Mouse (Mus musculus) hindbrain, embryonic 16.5 days (tissue): ENCODE measurements around the gene Agpat3. TPM values are rescaled to one million over a fixed set of nuclear protein-coding genes. Genes with fewer than 3 reads are reported as not detected.

Experiments used
- ATAC-seq: fragments of 200-750 bp; cut with Nextera tagmentation; 2 replicates; pipeline ENCODE4 v1.8.0; 2017; ENCODE audit warnings: moderate TSS enrichment, moderate library complexity
- H3K27ac ChIP-seq: fragments of 300-500 bp; sonication (generic); 2 replicates; pipeline ENCODE4 v1.5.1; 2014; ENCODE audit warnings: low read depth, mild to moderate bottlenecking, control low read depth, low read length, moderate library complexity
- H3K27me3 ChIP-seq: fragments of 300-500 bp; sonication (generic); replicated peaks from 2 replicates; pipeline ENCODE4 v1.6.1; 2014; ENCODE audit warnings: low read length; ENCODE audit not compliant: control insufficient read depth, insufficient read depth
- H3K36me3 ChIP-seq: fragments of 300-500 bp; sonication (generic); 2 replicates; pipeline ENCODE4 v1.6.1; 2014; ENCODE audit warnings: mild to moderate bottlenecking, low read length, moderate library complexity, mixed read lengths; ENCODE audit not compliant: control insufficient read depth, insufficient read depth
- H3K4me1 ChIP-seq: fragments of 300-500 bp; sonication (generic); 2 replicates; pipeline ENCODE4 v1.6.1; 2014; ENCODE audit warnings: low read depth, low read length; ENCODE audit not compliant: control insufficient read depth, insufficient read depth
- H3K4me2 ChIP-seq: fragments of 300-500 bp; sonication (generic); 2 replicates; pipeline ENCODE4 v1.6.1; 2014; ENCODE audit warnings: mild to moderate bottlenecking, low read length, control low read depth, moderate library complexity
- H3K4me3 ChIP-seq: fragments of 300-500 bp; sonication (generic); 2 replicates; pipeline ENCODE4 v1.5.1; 2014; ENCODE audit warnings: mild to moderate bottlenecking, low read length, control low read depth, moderate library complexity
- H3K9ac ChIP-seq: fragments of 300-500 bp; sonication (generic); 2 replicates; pipeline ENCODE4 v1.6.1; 2014; ENCODE audit warnings: low read depth, mild to moderate bottlenecking, control low read depth, low read length, moderate library complexity
- H3K9me3 ChIP-seq: fragments of 300-500 bp; sonication (generic); 2 replicates; pipeline ENCODE4 v1.6.1; 2014; ENCODE audit warnings: mild to moderate bottlenecking, low read length, moderate library complexity; ENCODE audit not compliant: control insufficient read depth
- WGBS: fragments of 180-500 bp; shearing (Covaris S2); extraction: QIAGEN DNeasy Blood & Tissue Kit; methylation state at CpG from one replicate; pipeline ENCODE4 v1.1.7; 2014; 5-methylcytosine and 5-hydroxymethylcytosine counted together
- polyA plus RNA-seq: library from polyadenylated mRNA; unstranded; fragments of >200 nt; fragmentation: Nextera tagmentation; extraction: Ambion mirVana; gene quantifications from 2 replicates; pipeline ENCODE4 v1.2.1, GENCODE M21; 2015

Gene Agpat3
- polyA plus RNA-seq, 1 experiment from 2014 or later, result 44.0 TPM

DNA sequence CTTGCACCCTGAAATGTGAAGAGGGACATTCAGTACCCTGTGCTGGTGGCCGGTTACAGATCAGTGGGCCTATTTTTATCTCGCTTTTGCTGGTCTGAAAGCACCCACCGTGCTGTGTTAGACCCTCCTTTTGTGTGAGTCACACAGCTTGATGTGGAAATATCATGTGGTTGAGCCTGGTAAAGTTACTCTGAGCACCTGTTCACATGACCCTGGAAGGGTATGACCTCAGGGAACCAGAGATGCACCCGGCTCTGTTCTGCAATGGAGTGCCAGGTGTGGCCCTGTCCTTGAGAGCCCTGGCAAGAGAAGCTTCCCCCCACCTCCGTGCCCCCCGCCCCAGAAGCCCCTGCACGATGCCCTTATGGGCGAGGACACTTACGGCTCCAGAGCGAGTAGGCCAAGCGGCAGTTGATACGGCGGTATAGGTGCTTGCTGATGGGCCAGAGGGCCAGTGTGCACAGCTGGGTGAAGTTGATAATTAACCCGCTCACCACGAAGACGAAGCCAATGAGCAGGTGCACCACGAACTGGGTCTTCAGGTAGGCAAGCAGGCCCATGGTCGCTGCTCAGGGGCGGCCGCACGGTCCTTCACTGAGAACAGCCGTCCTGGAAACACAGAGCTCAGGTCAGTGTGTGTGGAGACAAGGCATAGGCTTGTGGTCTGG is 64.7 kb downstream of the Agpat3 start:
- no peak overlapping the region for H3K9ac ChIP-seq
- no peaks in the 10 kb centered on the region for H3K27me3 ChIP-seq
- 96% methylated on average over 22 of the region's 22 CpGs for WGBS
- no peaks in the 10 kb centered on the region for H3K4me1 ChIP-seq
- H3K36me3 ChIP-seq, result peaks cover 29% of the 10 kb centered on the region
- no peak overlapping the region for H3K27ac ChIP-seq
- H3K9me3 ChIP-seq, result no peaks in the 10 kb centered on the region
- ATAC-seq, result no peak
- H3K4me3 ChIP-seq, result no peak overlapping the region
- H3K4me2 ChIP-seq, result no peak overlapping the region

- Histone ChIP-seq H3K27ac (no peak overlapping the region), H3K9ac (no peak overlapping the region), H3K4me1 (no peaks in the 10 kb centered on the region), H3K9me3 (no peaks in the 10 kb centered on the region), H3K27me3 (no peaks in the 10 kb centered on the region), H3K4me3 (no peak overlapping the region), H3K4me2 (no peak overlapping the region), H3K36me3 (peaks cover 36% of the 10 kb centered on the region)
- WGBS, result 79% methylated on average over 4 of the region's 4 CpGs
- no peak for ATAC-seq
Observed at GRCm38 (mm10) chr10:78285959-78286358, 66.3 kb downstream of the Agpat3 start.

DNA sequence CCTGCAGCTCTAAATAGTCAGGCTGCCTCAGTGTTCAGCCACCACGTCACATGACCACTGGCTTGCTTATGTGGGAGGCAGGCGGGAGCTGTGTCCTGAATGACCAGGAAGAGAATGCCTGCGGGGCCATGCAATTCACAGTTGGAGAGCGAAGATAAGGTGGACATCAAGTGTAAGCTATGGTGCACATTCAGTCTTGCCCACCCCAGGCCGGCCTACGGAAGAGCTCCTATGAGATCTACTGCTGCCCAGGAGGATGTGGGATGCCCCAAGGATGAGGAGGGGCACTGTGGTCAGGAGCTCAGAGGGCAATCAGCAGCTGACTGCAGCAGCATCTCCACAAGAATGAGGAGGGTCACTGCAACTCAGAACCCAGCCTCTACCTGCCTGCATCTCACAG is 66.9 kb downstream of the Agpat3 start:
- H3K4me1 ChIP-seq, result no peaks in the 10 kb centered on the region
- H3K36me3 ChIP-seq, result peaks cover 40% of the 10 kb centered on the region
- H3K27ac ChIP-seq, result no peak overlapping the region
- ATAC-seq, result no peak
- no peak overlapping the region for H3K4me3 ChIP-seq
- no peak overlapping the region for H3K4me2 ChIP-seq
- H3K9me3 ChIP-seq, result no peaks in the 10 kb centered on the region
- 88% methylated on average over 6 of the region's 6 CpGs for WGBS
- no peak overlapping the region for H3K9ac ChIP-seq
- H3K27me3 ChIP-seq, result no peaks in the 10 kb centered on the region

GRCm38 (mm10) chr10:78284812-78285211 is 67.5 kb downstream of the Agpat3 start:
- no peak for ATAC-seq
- Histone ChIP-seq H3K36me3 (peaks cover 41% of the 10 kb centered on the region), H3K9ac (no peak overlapping the region), H3K27ac (no peak overlapping the region), H3K9me3 (no peaks in the 10 kb centered on the region), H3K4me2 (no peak overlapping the region), H3K27me3 (no peaks in the 10 kb centered on the region), H3K4me1 (no peaks in the 10 kb centered on the region), H3K4me3 (no peak overlapping the region)
- WGBS, result 89% methylated on average over 12 of the region's 12 CpGs

- no peak overlapping the region for H3K27ac ChIP-seq
- H3K27me3 ChIP-seq, result no peaks in the 10 kb centered on the region
- H3K4me1 ChIP-seq, result no peaks in the 10 kb centered on the region
- 93% methylated on average over 4 of the region's 4 CpGs for WGBS
- H3K4me3 ChIP-seq, result no peak overlapping the region
- no peak overlapping the region for H3K9ac ChIP-seq
- H3K36me3 ChIP-seq, result peaks cover 41% of the 10 kb centered on the region
- no peaks in the 10 kb centered on the region for H3K9me3 ChIP-seq
- H3K4me2 ChIP-seq, result no peak overlapping the region
- no peak for ATAC-seq
Observed at GRCm38 (mm10) chr10:78282411-78282810, 69.9 kb downstream of the Agpat3 start.

GRCm38 (mm10) chr10:78280486-78280885 is 71.8 kb downstream of the Agpat3 start:
- no peak for ATAC-seq
- 81% methylated on average over 9 of the region's 9 CpGs for WGBS
- H3K36me3 ChIP-seq, result peaks cover 33% of the 10 kb centered on the region
- H3K27me3 ChIP-seq, result no peaks in the 10 kb centered on the region
- H3K9ac ChIP-seq, result no peak overlapping the region
- no peaks in the 10 kb centered on the region for H3K9me3 ChIP-seq
- no peak overlapping the region for H3K4me2 ChIP-seq
- no peak overlapping the region for H3K4me3 ChIP-seq
- no peaks in the 10 kb centered on the region for H3K4me1 ChIP-seq
- H3K27ac ChIP-seq, result no peak overlapping the region

- H3K9me3 ChIP-seq, result no peaks in the 10 kb centered on the region
- no peaks in the 10 kb centered on the region for H3K4me1 ChIP-seq
- H3K4me3 ChIP-seq, result no peak overlapping the region
- H3K9ac ChIP-seq, result no peak overlapping the region
- H3K4me2 ChIP-seq, result no peak overlapping the region
- 37% methylated on average over 8 of the region's 8 CpGs for WGBS
- H3K27ac ChIP-seq, result no peak overlapping the region
- no peaks in the 10 kb centered on the region for H3K27me3 ChIP-seq
- ATAC-seq, result peak; percentile 78
- peaks cover 30% of the 10 kb centered on the region for H3K36me3 ChIP-seq
Observed at GRCm38 (mm10) chr10:78279210-78279609, 73.1 kb downstream of the Agpat3 start.

DNA sequence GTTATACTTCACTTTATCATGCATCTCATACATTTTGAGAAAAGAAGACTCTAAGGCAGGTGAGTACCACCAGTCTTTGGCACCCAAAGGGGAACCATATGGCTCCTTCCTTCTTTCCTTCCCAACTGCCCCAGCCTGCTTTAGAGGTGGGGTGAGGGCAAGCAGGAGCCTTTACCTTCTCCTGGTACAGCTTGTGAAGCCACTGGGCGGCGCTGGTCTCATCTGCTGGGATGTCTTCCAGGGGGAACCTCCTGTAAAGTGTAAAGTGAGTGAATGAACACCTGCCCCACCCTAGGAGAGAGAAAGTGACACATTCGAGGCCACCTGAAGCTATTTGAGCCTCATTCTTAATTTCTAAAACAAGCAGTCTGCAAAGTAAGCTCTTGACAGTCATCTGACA is 74.5 kb downstream of the Agpat3 start:
- Histone ChIP-seq H3K4me1 (no peaks in the 10 kb centered on the region), H3K9me3 (no peaks in the 10 kb centered on the region), H3K27me3 (no peaks in the 10 kb centered on the region), H3K36me3 (peaks cover 34% of the 10 kb centered on the region), H3K4me2 (no peak overlapping the region), H3K27ac (no peak overlapping the region), H3K4me3 (no peak overlapping the region), H3K9ac (no peak overlapping the region)
- 77% methylated on average over 3 of the region's 3 CpGs for WGBS
- ATAC-seq, result no peak

DNA sequence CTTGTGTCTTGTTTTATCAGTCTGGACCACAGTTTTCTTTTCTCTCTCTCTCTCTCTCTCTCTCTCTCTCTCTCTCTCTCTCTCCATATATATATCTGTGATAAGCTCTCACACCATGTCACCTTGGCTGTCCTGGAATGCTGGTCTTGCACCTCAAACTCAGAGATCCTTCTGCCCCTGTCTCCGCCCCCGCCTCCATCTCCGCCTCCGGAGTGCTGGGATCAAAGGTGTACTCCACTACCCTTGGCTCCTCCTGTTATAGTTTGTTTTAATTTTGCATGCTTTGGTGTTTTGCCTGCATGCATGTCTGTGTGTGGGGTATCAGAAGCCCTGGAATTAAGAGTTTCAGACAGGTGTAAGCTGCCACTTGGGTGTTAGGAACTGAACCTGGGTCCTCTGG is 76.0 kb downstream of the Agpat3 start:
- 90% methylated on average over 4 of the region's 4 CpGs for WGBS
- Histone ChIP-seq H3K4me1 (no peaks in the 10 kb centered on the region), H3K4me2 (no peak overlapping the region), H3K27me3 (no peaks in the 10 kb centered on the region), H3K4me3 (no peak overlapping the region), H3K27ac (no peak overlapping the region), H3K36me3 (peaks cover 27% of the 10 kb centered on the region), H3K9ac (no peak overlapping the region), H3K9me3 (no peaks in the 10 kb centered on the region)
- no peak for ATAC-seq
